Mouse (Mus musculus): ENCODE data around the gene Cfl2. TPM values are rescaled to one million over a fixed set of nuclear protein-coding genes. Genes with fewer than 3 reads are reported as not detected.
"Not testable (repeated sequence)": the region's sequence is repeated elsewhere in the genome, so short reads cannot be mapped to it uniquely, and the experiment has no call there.

Cfl2 gene
- polyA plus RNA-seq (2015; fragmentation: Nextera tagmentation; extraction: Ambion mirVana): 284 and 299 TPM in 2 replicates

- peak within 1 kb of the TSS; percentile 87 for H3K4me3 ChIP-seq (replicated peaks)
- no peaks in the 10 kb centered on the region for H3K9me3 ChIP-seq
- H3K27ac ChIP-seq: peak within 1 kb of the TSS; percentile 99
- peak within 1 kb of the TSS; percentile 98 for H3K9ac ChIP-seq (replicated peaks)
- ATAC-seq: peak; percentile 96
- under 1% methylated on average over 62 of the region's 82 CpGs for WGBS
- peaks cover 10% of the 10 kb centered on the region for H3K36me3 ChIP-seq
- peak within 1 kb of the TSS; percentile 75 for H3K4me2 ChIP-seq (replicated peaks)
- H3K4me1 ChIP-seq (replicated peaks): peaks cover 20% of the 10 kb centered on the region
- no peaks in the 10 kb centered on the region for H3K27me3 ChIP-seq
These were observed at the start of gene Cfl2 for GRCm38 (mm10) chr12:54862606-54863535. Gene Cfl2 (minus strand): TSS chr12:54862877.

- H3K4me2 ChIP-seq (replicated peaks): no peak overlapping the region
- peaks cover 58% of the 10 kb centered on the region for H3K36me3 ChIP-seq
- no peak overlapping the region for H3K4me3 ChIP-seq (replicated peaks)
- no peak overlapping the region for H3K27ac ChIP-seq
- no peaks in the 10 kb centered on the region for H3K9me3 ChIP-seq
- H3K27me3 ChIP-seq: no peaks in the 10 kb centered on the region
- WGBS: 94% methylated on average over 3 of the region's 3 CpGs
- H3K4me1 ChIP-seq (replicated peaks): no peaks in the 10 kb centered on the region
- H3K9ac ChIP-seq (replicated peaks): no peak overlapping the region
- no peak for ATAC-seq
These were observed 47.7 kb upstream of the Cfl2 start for GRCm38 (mm10) chr12:54910387-54910786.

GRCm38 (mm10) chr12:54892559-54892958, 29.9 kb upstream of the Cfl2 start:
- not testable (repeated sequence) for H3K4me2 ChIP-seq (replicated peaks); H3K27me3 ChIP-seq; H3K4me3 ChIP-seq (replicated peaks); H3K4me1 ChIP-seq (replicated peaks); H3K9me3 ChIP-seq; H3K27ac ChIP-seq; H3K9ac ChIP-seq (replicated peaks); ATAC-seq
- peaks cover 21% of the 10 kb centered on the region for H3K36me3 ChIP-seq
- WGBS: 54% methylated on average over 1 of the region's 2 CpGs

- ATAC-seq: no peak
- no peak overlapping the region for H3K27ac ChIP-seq
- WGBS: 98% methylated on average over 2 of the region's 2 CpGs
- no peak overlapping the region for H3K4me3 ChIP-seq (replicated peaks)
- H3K4me1 ChIP-seq (replicated peaks): no peaks in the 10 kb centered on the region
- H3K27me3 ChIP-seq: no peaks in the 10 kb centered on the region
- no peak overlapping the region for H3K4me2 ChIP-seq (replicated peaks)
- peaks cover 4% of the 10 kb centered on the region for H3K36me3 ChIP-seq
- no peaks in the 10 kb centered on the region for H3K9me3 ChIP-seq
- no peak overlapping the region for H3K9ac ChIP-seq (replicated peaks)
These were observed 27.7 kb upstream of the Cfl2 start for GRCm38 (mm10) chr12:54890426-54890825.

- no peaks in the 10 kb centered on the region for H3K27me3 ChIP-seq
- H3K4me3 ChIP-seq (replicated peaks): no peak overlapping the region
- H3K9ac ChIP-seq (replicated peaks): no peak overlapping the region
- no peaks in the 10 kb centered on the region; the same call in 1 of the 2 replicates for H3K36me3 ChIP-seq
- no peaks in the 10 kb centered on the region for H3K9me3 ChIP-seq
- no peak overlapping the region for H3K4me2 ChIP-seq (replicated peaks)
- whole genome bisulfite sequencing: 92% methylated on average over 4 of the region's 4 CpGs
- no peak for ATAC-seq
- no peak overlapping the region for H3K27ac ChIP-seq
- H3K4me1 ChIP-seq (replicated peaks): no peaks in the 10 kb centered on the region
These were observed 25.0 kb upstream of the Cfl2 start for GRCm38 (mm10) chr12:54887580-54888127.

GRCm38 (mm10) chr12:54879630-54880029, 17.0 kb upstream of the Cfl2 start:
- H3K36me3 ChIP-seq: no peaks in the 10 kb centered on the region
- H3K27ac ChIP-seq: no peak overlapping the region
- ATAC-seq: no peak
- no peaks in the 10 kb centered on the region for H3K27me3 ChIP-seq
- no peak overlapping the region for H3K4me3 ChIP-seq (replicated peaks)
- H3K9me3 ChIP-seq: no peaks in the 10 kb centered on the region
- no peaks in the 10 kb centered on the region for H3K4me1 ChIP-seq (replicated peaks)
- H3K4me2 ChIP-seq (replicated peaks): no peak overlapping the region
- H3K9ac ChIP-seq (replicated peaks): no peak overlapping the region
- 15% methylated on average over 6 of the region's 6 CpGs for WGBS

- Histone ChIP-seq H3K4me2 (replicated peaks) (no peak overlapping the region), H3K36me3 (no peaks in the 10 kb centered on the region), H3K9me3 (no peaks in the 10 kb centered on the region), H3K4me3 (replicated peaks) (no peak overlapping the region), H3K4me1 (replicated peaks) (no peaks in the 10 kb centered on the region), H3K27me3 (no peaks in the 10 kb centered on the region), H3K27ac (no peak overlapping the region), H3K9ac (replicated peaks) (no peak overlapping the region)
- WGBS: 79% methylated on average over 5 of the region's 5 CpGs
- no peak for ATAC-seq
These were observed 16.5 kb upstream of the Cfl2 start for GRCm38 (mm10) chr12:54879211-54879610.

- Histone ChIP-seq H3K27me3 (no peaks in the 10 kb centered on the region), H3K4me1 (replicated peaks) (no peaks in the 10 kb centered on the region), H3K9ac (replicated peaks) (no peak overlapping the region), H3K36me3 (no peaks in the 10 kb centered on the region), H3K9me3 (no peaks in the 10 kb centered on the region), H3K4me3 (replicated peaks) (no peak overlapping the region), H3K27ac (no peak overlapping the region), H3K4me2 (replicated peaks) (no peak overlapping the region)
- WGBS: 91% methylated on average over 1 of the region's 1 CpGs
- ATAC-seq: no peak
These were observed 15.2 kb upstream of the Cfl2 start for GRCm38 (mm10) chr12:54877875-54878274.

GRCm38 (mm10) chr12:54876879-54877278, 14.2 kb upstream of the Cfl2 start:
- WGBS: 24% methylated on average over 5 of the region's 5 CpGs
- no peak overlapping the region for H3K4me2 ChIP-seq (replicated peaks)
- no peaks in the 10 kb centered on the region for H3K36me3 ChIP-seq
- no peak overlapping the region for H3K9ac ChIP-seq (replicated peaks)
- H3K4me3 ChIP-seq (replicated peaks): no peak overlapping the region
- H3K27me3 ChIP-seq: no peaks in the 10 kb centered on the region
- H3K4me1 ChIP-seq (replicated peaks): no peaks in the 10 kb centered on the region
- H3K9me3 ChIP-seq: no peaks in the 10 kb centered on the region
- ATAC-seq: no peak
- no peak overlapping the region for H3K27ac ChIP-seq

- Histone ChIP-seq H3K27me3 (no peaks in the 10 kb centered on the region), H3K4me1 (replicated peaks) (no peaks in the 10 kb centered on the region), H3K4me2 (replicated peaks) (no peak overlapping the region), H3K9ac (replicated peaks) (no peak overlapping the region), H3K27ac (no peak overlapping the region), H3K36me3 (no peaks in the 10 kb centered on the region), H3K9me3 (no peaks in the 10 kb centered on the region), H3K4me3 (replicated peaks) (no peak overlapping the region)
- WGBS: 83% methylated on average over 6 of the region's 6 CpGs
- no peak for ATAC-seq
These were observed 12.0 kb upstream of the Cfl2 start for GRCm38 (mm10) chr12:54874711-54875110.

- WGBS: under 1% methylated on average over 36 of the region's 36 CpGs
- Histone ChIP-seq H3K27ac (peak overlapping the region; percentile 99), H3K4me3 (replicated peaks) (peak overlapping the region; percentile 87), H3K4me1 (replicated peaks) (peaks cover 20% of the 10 kb centered on the region), H3K36me3 (peaks cover 16% of the 10 kb centered on the region), H3K27me3 (no peaks in the 10 kb centered on the region), H3K9ac (replicated peaks) (peak overlapping the region; percentile 98), H3K9me3 (no peaks in the 10 kb centered on the region), H3K4me2 (replicated peaks) (peak overlapping the region; percentile 75)
- no peak for ATAC-seq
These were observed 579 bp downstream of the Cfl2 start for GRCm38 (mm10) chr12:54861991-54862605.

GRCm38 (mm10) chr12:54859531-54859930, 3.1 kb downstream of the Cfl2 start:
- WGBS: 85% methylated on average over 6 of the region's 6 CpGs
- Histone ChIP-seq H3K9ac (replicated peaks) (no peak overlapping the region), H3K4me2 (replicated peaks) (no peak overlapping the region), H3K36me3 (peaks cover 27% of the 10 kb centered on the region), H3K4me1 (replicated peaks) (peaks cover 20% of the 10 kb centered on the region), H3K27ac (no peak overlapping the region), H3K27me3 (no peaks in the 10 kb centered on the region), H3K4me3 (replicated peaks) (no peak overlapping the region), H3K9me3 (no peaks in the 10 kb centered on the region)
- no peak for ATAC-seq
